Mouse (Mus musculus) adrenal gland (tissue): Measurements from ENCODE around the gene Ndufa13.

Source experiments
- intact Hi-C: fragments of 180-260 bp; cut with DNase I; formaldehyde crosslinking; loops from one replicate; pipeline ENCODE4 v1.15.1; 2025

The Ndufa13 gene

GRCm38 (mm10) chr8:69881261-69881865 lies 21.0 kb downstream of the Ndufa13 start:
- intact Hi-C loops = no loop called here

- intact Hi-C loops = no loop called here
These were observed 21.5 kb downstream of the Ndufa13 start for GRCm38 (mm10) chr8:69880841-69881240.

- intact Hi-C loops = no loop called here
These were observed 22.7 kb downstream of the Ndufa13 start for GRCm38 (mm10) chr8:69879678-69880077.

GRCm38 (mm10) chr8:69877992-69878391 lies 24.4 kb downstream of the Ndufa13 start:
- intact Hi-C loops = no loop called here

- intact Hi-C loops = no loop called here
These were observed 25.0 kb downstream of the Ndufa13 start for GRCm38 (mm10) chr8:69877396-69877795.

- intact Hi-C loops = no loop called here
These were observed 25.4 kb downstream of the Ndufa13 start for GRCm38 (mm10) chr8:69876967-69877366.

- intact Hi-C loops = no loop called here
These were observed 26.3 kb downstream of the Ndufa13 start for GRCm38 (mm10) chr8:69876097-69876496.

GRCm38 (mm10) chr8:69874654-69875053 lies 27.7 kb downstream of the Ndufa13 start:
- intact Hi-C loops = loop anchor here (5.0 kb wide), 1 partner anchor 293 kb away; no protein-coding TSS in a partner anchor

- intact Hi-C loops = loop anchor here (5.0 kb wide), 1 partner anchor 293 kb away; no protein-coding TSS in a partner anchor
These were observed 28.2 kb downstream of the Ndufa13 start for GRCm38 (mm10) chr8:69874155-69874554.

- intact Hi-C loops = loop anchor here (5.0 kb wide), 1 partner anchor 296 kb away; no protein-coding TSS in a partner anchor
These were observed 31.5 kb downstream of the Ndufa13 start for GRCm38 (mm10) chr8:69870907-69871306.

- intact Hi-C loops = loop anchor here (5.0 kb wide), 1 partner anchor 297 kb away; no protein-coding TSS in a partner anchor
These were observed 32.2 kb downstream of the Ndufa13 start for GRCm38 (mm10) chr8:69870003-69870765.

GRCm38 (mm10) chr8:69867696-69868326 lies 34.5 kb downstream of the Ndufa13 start:
- intact Hi-C loops = no loop called here

GRCm38 (mm10) chr8:69864180-69864579 lies 38.2 kb downstream of the Ndufa13 start:
- intact Hi-C loops = no loop called here

- intact Hi-C loops = no loop called here
These were observed 38.9 kb downstream of the Ndufa13 start for GRCm38 (mm10) chr8:69863387-69864020.

GRCm38 (mm10) chr8:69861251-69861650 lies 41.1 kb downstream of the Ndufa13 start:
- intact Hi-C loops = no loop called here

- intact Hi-C loops = no loop called here
These were observed 41.6 kb downstream of the Ndufa13 start for GRCm38 (mm10) chr8:69860807-69861206.

GRCm38 (mm10) chr8:69853869-69854268 lies 48.5 kb downstream of the Ndufa13 start:
- intact Hi-C loops = no loop called here

GRCm38 (mm10) chr8:69850926-69851506 lies 51.3 kb downstream of the Ndufa13 start:
- intact Hi-C loops = no loop called here

- intact Hi-C loops = no loop called here
These were observed 52.5 kb downstream of the Ndufa13 start for GRCm38 (mm10) chr8:69849899-69850298.

GRCm38 (mm10) chr8:69848951-69849350 lies 53.4 kb downstream of the Ndufa13 start:
- intact Hi-C loops = no loop called here
